Mouse (Mus musculus): Measurements from ENCODE around the gene Fam166b.

DNA sequence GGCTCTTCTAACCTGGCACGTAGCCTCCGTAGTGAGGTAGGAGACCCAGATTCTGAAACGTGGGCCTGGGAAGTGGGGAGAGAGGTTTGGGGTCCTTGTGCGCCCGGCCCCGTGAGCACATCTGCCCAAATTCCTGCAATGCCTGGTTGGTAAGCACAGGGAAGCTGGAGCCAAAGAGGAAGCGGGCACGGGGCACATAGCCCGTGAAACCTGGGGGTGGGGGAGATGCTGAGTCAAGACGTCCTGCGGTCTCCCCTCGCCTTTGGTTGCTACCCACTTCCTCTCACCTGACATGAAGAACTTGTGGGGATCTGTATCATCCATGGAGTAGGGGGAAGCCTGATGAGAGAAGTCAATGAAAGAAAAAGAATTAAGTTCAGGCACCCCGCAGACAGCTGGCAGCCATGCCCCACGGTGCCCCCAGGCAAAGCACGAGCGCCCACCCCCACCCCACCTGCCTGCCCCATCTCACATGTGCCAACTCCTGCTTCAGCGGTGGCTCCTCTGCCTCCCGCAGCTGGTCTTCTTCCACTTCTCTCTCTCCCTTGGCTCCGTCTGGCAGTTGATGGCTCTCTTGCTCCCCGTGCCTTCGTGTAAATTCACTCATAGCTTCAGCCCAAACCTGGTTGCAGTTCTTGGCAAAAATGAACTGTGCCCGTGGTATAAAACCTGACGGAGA, 1.3 kb downstream of the Fam166b start:
- TF ChIP-seq POLR2A (IDR thresholded peaks at IDR 0.05; ENCODE audit: low read depth, low read length) = no peak
- TF ChIP-seq CTCF (conservative IDR thresholded peaks at IDR 0.05; ENCODE audit: insufficient read depth, insufficient read length, low read depth, low read length) = no peak
